Mouse (Mus musculus): ENCODE measurements at regions not wholly inside any gene's neighbourhood (a gene's known extent, or its start where the extent isn't known, plus 50 kb on each side); places are given as distances from the start of the nearest gene placed in this dataset.

GRCm38 (mm10) chr13:59968584-59969240, 145.8 kb upstream of the Tut7 start:
- ATAC-seq (replicated peaks; ENCODE audit: low read depth, poor library complexity, severe bottlenecking): no peak

GRCm38 (mm10) chr13:59966535-59967255, 143.7 kb upstream of the Tut7 start:
- ATAC-seq (replicated peaks; ENCODE audit: low read depth, poor library complexity, severe bottlenecking): no peak

- no peak for ATAC-seq (replicated peaks; ENCODE audit: low read depth, poor library complexity, severe bottlenecking)
Observed at GRCm38 (mm10) chr13:59964981-59965380, 142.0 kb upstream of the Tut7 start.

GRCm38 (mm10) chr13:59962676-59963664, 140.0 kb upstream of the Tut7 start:
- ATAC-seq (replicated peaks; ENCODE audit: low read depth, poor library complexity, severe bottlenecking): no peak

- ATAC-seq (replicated peaks; ENCODE audit: low read depth, poor library complexity, severe bottlenecking): no peak
Observed at GRCm38 (mm10) chr13:59956441-59956840, 133.5 kb upstream of the Tut7 start.

GRCm38 (mm10) chr13:59952809-59953208, 129.9 kb upstream of the Tut7 start:
- no peak for ATAC-seq (replicated peaks; ENCODE audit: low read depth, poor library complexity, severe bottlenecking)

- no peak for ATAC-seq (replicated peaks; ENCODE audit: low read depth, poor library complexity, severe bottlenecking)
Observed at GRCm38 (mm10) chr13:59952116-59952515, 129.2 kb upstream of the Tut7 start.

GRCm38 (mm10) chr13:59950281-59950680, 127.3 kb upstream of the Tut7 start:
- ATAC-seq (replicated peaks; ENCODE audit: low read depth, poor library complexity, severe bottlenecking): no peak

GRCm38 (mm10) chr13:59949471-59949870, 126.5 kb upstream of the Tut7 start:
- ATAC-seq (replicated peaks; ENCODE audit: low read depth, poor library complexity, severe bottlenecking): no peak

- no peak for ATAC-seq (replicated peaks; ENCODE audit: low read depth, poor library complexity, severe bottlenecking)
Observed at GRCm38 (mm10) chr13:59948496-59949138, 125.7 kb upstream of the Tut7 start.

GRCm38 (mm10) chr13:59947461-59947860, 124.5 kb upstream of the Tut7 start:
- ATAC-seq (replicated peaks; ENCODE audit: low read depth, poor library complexity, severe bottlenecking): no peak

GRCm38 (mm10) chr13:59946509-59946908, 123.6 kb upstream of the Tut7 start:
- no peak for ATAC-seq (replicated peaks; ENCODE audit: low read depth, poor library complexity, severe bottlenecking)

GRCm38 (mm10) chr13:59945631-59946030, 122.7 kb upstream of the Tut7 start:
- ATAC-seq (replicated peaks; ENCODE audit: low read depth, poor library complexity, severe bottlenecking): no peak

- ATAC-seq (replicated peaks; ENCODE audit: low read depth, poor library complexity, severe bottlenecking): no peak
Observed at GRCm38 (mm10) chr13:59943602-59944140, 120.7 kb upstream of the Tut7 start.

GRCm38 (mm10) chr13:59943020-59943419, 120.1 kb upstream of the Tut7 start:
- ATAC-seq (replicated peaks; ENCODE audit: low read depth, poor library complexity, severe bottlenecking): no peak

- ATAC-seq (replicated peaks; ENCODE audit: low read depth, poor library complexity, severe bottlenecking): no peak
Observed at GRCm38 (mm10) chr13:59941519-59941918, 118.6 kb upstream of the Tut7 start.

GRCm38 (mm10) chr13:59940414-59941205, 117.7 kb upstream of the Tut7 start:
- no peak for ATAC-seq (replicated peaks; ENCODE audit: low read depth, poor library complexity, severe bottlenecking)

GRCm38 (mm10) chr13:59939886-59940285, 116.9 kb upstream of the Tut7 start:
- ATAC-seq (replicated peaks; ENCODE audit: low read depth, poor library complexity, severe bottlenecking): no peak

- no peak for ATAC-seq (replicated peaks; ENCODE audit: low read depth, poor library complexity, severe bottlenecking)
Observed at GRCm38 (mm10) chr13:59937147-59937546, 114.2 kb upstream of the Tut7 start.

All from common myeloid progenitor, adult 5-6 weeks (primary cell).